Mouse (Mus musculus): ENCODE measurements at regions not wholly inside any gene's neighbourhood (a gene's known extent, or its start where the extent isn't known, plus 50 kb on each side); places are given as distances from the start of the nearest gene placed in this dataset.

DNA sequence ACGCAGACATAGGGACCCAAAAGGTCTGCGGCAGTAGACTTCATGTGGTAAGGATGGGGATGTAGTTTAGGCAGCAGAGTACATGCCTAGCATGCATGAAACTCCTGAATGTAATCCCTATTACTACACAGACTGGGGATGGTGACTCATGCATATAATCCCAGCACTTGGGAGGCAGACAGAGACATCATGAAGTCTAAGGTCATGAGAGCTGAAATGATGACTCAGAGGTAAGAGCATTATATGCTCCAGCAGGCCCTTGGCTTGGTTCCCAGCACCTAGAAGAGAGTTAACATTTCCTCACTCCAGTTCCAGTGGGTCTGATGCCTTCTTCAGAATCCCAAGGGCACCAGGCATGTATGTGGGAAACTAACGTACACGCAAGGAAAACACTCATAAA, 412.2 kb downstream of the 1810013L24Rik start:
- WGBS = 93% methylated on average over 4 of the region's 4 CpGs
- H3K27ac ChIP-seq (replicated peaks) = no peak overlapping the region
- H3K4me1 ChIP-seq = no peaks in the 10 kb centered on the region

GRCm38 (mm10) chr16:9247198-9247597, 417.3 kb downstream of the 1810013L24Rik start:
- Histone ChIP-seq H3K27ac (replicated peaks) (no peak overlapping the region), H3K36me3 (replicated peaks) (no peaks in the 10 kb centered on the region), H3K9me3 (no peaks in the 10 kb centered on the region), H3K27me3 (replicated peaks; ENCODE audit: low read depth, poor library complexity, severe bottlenecking) (no peaks in the 10 kb centered on the region), H3K4me1 (no peaks in the 10 kb centered on the region), H3K4me3 (no peak overlapping the region)
- no peak for DNase-seq (ENCODE audit: low spot score)
- WGBS = 58% methylated on average over 3 of the region's 3 CpGs

More for the DNA sequence above, 412.2 kb downstream of the 1810013L24Rik start:
- no peaks in the 10 kb centered on the region for H3K27me3 ChIP-seq (replicated peaks; ENCODE audit: low read depth, poor library complexity, severe bottlenecking)
- no peak for DNase-seq (ENCODE audit: low spot score)
- no peak overlapping the region for H3K4me3 ChIP-seq
- H3K36me3 ChIP-seq (replicated peaks) = no peaks in the 10 kb centered on the region
- H3K9me3 ChIP-seq = 0 out of 2 replicates have a peak, but pooled peaks cover 6% of the 10 kb centered on the region

GRCm38 (mm10) chr16:9253054-9253453, 423.2 kb downstream of the 1810013L24Rik start:
- no peak overlapping the region for H3K27ac ChIP-seq (replicated peaks)
- no peak for DNase-seq (ENCODE audit: low spot score)
- H3K36me3 ChIP-seq (replicated peaks) = no peaks in the 10 kb centered on the region
- WGBS = 85% methylated on average over 1 of the region's 1 CpGs
- H3K9me3 ChIP-seq = no peaks in the 10 kb centered on the region
- no peaks in the 10 kb centered on the region for H3K27me3 ChIP-seq (replicated peaks; ENCODE audit: low read depth, poor library complexity, severe bottlenecking)
- no peaks in the 10 kb centered on the region for H3K4me1 ChIP-seq
- H3K4me3 ChIP-seq = no peak overlapping the region

DNA sequence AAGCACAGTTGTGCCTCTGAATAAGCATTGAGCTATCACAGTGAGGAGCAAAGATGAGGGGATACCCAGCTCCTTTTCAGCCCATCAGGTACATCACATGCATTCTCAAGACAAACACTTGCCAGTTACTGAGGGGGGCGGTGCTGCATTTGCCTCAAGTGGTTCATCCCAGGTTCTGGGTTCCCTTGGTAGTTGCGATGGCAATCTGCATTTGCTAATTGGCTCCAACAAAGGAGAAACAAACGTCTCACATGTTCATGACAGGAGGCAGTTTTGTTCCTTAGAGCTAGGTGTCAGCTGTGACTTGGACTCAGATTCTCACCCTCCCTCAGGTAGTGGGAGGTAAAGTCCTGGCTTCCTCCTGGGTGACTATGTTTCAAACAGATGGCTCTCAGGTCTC, 425.5 kb downstream of the 1810013L24Rik start:
- H3K4me3 ChIP-seq = no peak overlapping the region
- 60% methylated on average over 3 of the region's 3 CpGs for WGBS
- H3K36me3 ChIP-seq (replicated peaks) = no peaks in the 10 kb centered on the region
- H3K9me3 ChIP-seq = no peaks in the 10 kb centered on the region
- no peak overlapping the region for H3K27ac ChIP-seq (replicated peaks)
- DNase-seq (ENCODE audit: low spot score) = no peak
- no peaks in the 10 kb centered on the region for H3K4me1 ChIP-seq
- no peaks in the 10 kb centered on the region for H3K27me3 ChIP-seq (replicated peaks; ENCODE audit: low read depth, poor library complexity, severe bottlenecking)

DNA sequence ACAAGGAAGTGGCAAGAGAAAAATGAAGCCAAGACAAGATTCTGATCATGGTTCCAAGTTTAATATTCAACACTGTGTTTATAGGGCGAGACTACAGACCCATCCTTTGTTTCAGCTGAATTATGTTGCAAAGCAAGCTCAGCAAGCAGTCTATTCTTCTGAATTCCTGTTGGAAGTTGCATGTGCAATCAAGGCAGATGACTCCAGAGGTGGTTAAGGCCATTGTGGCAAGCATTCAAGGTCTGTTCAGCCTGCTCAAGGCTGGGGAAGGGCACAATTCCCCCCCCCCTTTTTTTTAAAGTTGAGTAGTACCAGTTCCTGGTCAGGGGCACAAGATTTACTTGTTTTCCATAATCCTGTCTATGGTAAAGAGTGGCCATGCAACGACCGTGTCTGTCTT, 431.1 kb downstream of the 1810013L24Rik start:
- no peak overlapping the region for H3K4me3 ChIP-seq

DNA sequence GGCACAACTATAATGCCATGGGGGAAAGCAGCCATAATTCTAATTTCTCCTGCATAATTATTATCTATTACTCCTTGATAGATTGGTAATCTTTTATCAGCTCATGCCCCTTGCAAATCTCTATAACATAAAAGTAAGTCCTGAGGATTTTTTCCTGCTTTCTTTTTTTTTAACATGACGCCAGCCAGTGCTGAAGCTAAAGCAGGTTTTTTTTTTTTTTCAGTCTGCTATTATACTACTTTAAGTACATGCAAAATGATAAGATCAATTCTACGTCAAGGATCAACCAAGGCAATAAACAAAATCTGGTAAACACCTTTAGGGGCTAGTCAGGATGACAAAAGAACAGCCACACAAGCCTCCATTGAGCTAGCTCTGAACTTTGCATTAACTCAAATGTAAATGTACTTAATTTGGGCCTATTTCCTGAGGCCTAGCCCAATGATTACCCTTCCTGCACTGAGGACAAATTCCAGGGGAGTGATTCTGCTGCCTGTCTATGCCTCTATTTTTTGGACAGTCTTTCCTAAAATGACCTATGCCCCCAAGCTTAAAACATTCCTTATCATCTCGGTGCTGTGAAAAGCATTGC, 434.8 kb downstream of the 1810013L24Rik start:
- Histone ChIP-seq H3K36me3 (replicated peaks) (no peaks in the 10 kb centered on the region), H3K27me3 (replicated peaks; ENCODE audit: low read depth, poor library complexity, severe bottlenecking) (no peaks in the 10 kb centered on the region), H3K9me3 (no peaks in the 10 kb centered on the region), H3K4me1 (no peaks in the 10 kb centered on the region), H3K27ac (replicated peaks) (no peak overlapping the region), H3K4me3 (no peak overlapping the region)
- no peak for DNase-seq (ENCODE audit: low spot score)
- 25% methylated on average over 3 of the region's 3 CpGs for WGBS

More for the DNA sequence above, 431.1 kb downstream of the 1810013L24Rik start:
- Histone ChIP-seq H3K9me3 (no peaks in the 10 kb centered on the region), H3K27me3 (replicated peaks; ENCODE audit: low read depth, poor library complexity, severe bottlenecking) (no peaks in the 10 kb centered on the region), H3K4me1 (no peaks in the 10 kb centered on the region), H3K36me3 (replicated peaks) (no peaks in the 10 kb centered on the region), H3K27ac (replicated peaks) (no peak overlapping the region)
- no peak for DNase-seq (ENCODE audit: low spot score)
- WGBS = 80% methylated on average over 3 of the region's 3 CpGs

GRCm38 (mm10) chr16:9267204-9267603, 437.3 kb downstream of the 1810013L24Rik start:
- no peak for DNase-seq (ENCODE audit: low spot score)
- no peak overlapping the region for H3K4me3 ChIP-seq
- no peaks in the 10 kb centered on the region for H3K27me3 ChIP-seq (replicated peaks; ENCODE audit: low read depth, poor library complexity, severe bottlenecking)
- no peaks in the 10 kb centered on the region for H3K36me3 ChIP-seq (replicated peaks)
- no peaks in the 10 kb centered on the region for H3K9me3 ChIP-seq
- no peak overlapping the region for H3K27ac ChIP-seq (replicated peaks)
- H3K4me1 ChIP-seq = no peaks in the 10 kb centered on the region

DNA sequence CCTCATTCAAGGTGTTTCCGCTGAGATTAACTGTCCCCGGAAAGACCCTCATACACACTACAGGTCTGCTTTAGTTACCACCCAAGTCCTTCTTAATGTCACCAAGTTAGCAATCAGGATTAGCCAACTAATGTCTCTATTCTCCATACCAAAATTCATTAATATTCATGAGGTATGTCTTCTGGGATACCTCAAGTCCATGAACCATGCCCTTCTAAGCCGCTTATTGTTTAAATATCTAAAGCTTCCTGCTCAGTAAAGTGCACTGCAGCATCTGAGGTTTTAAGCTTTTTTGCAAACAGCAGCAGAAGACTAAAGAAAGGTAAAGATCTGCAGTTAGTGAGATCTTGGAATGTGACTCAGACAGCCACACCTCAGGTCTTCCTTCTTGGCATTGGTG, 440.2 kb downstream of the 1810013L24Rik start:
- Histone ChIP-seq H3K9me3 (no peaks in the 10 kb centered on the region), H3K36me3 (replicated peaks) (no peaks in the 10 kb centered on the region), H3K27me3 (replicated peaks; ENCODE audit: low read depth, poor library complexity, severe bottlenecking) (no peaks in the 10 kb centered on the region), H3K4me1 (no peaks in the 10 kb centered on the region), H3K4me3 (no peak overlapping the region), H3K27ac (replicated peaks) (no peak overlapping the region)
- DNase-seq (ENCODE audit: low spot score) = no peak
- WGBS = 84% methylated on average over 3 of the region's 3 CpGs

DNA sequence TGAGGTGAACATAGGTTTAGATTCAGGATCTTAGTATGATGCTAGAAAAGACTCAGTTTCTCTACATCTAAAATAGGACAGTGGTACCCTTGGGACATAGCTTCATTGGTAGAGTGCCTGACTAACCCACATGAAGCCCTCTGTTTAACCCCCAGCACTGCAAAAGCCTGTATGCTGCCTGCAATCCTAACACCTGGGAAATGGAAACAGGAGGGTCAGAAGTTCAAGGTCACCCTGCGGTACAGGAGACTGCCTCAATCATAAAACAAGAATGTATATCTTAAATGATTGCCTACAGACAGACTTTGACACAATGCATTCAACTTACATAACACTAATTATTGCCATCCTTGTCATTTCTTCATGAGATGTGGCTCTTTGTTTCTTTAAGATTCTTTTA, 440.8 kb downstream of the 1810013L24Rik start:
- 83% methylated on average over 1 of the region's 1 CpGs for WGBS
- DNase-seq (ENCODE audit: low spot score) = no peak
- Histone ChIP-seq H3K9me3 (no peaks in the 10 kb centered on the region), H3K27ac (replicated peaks) (no peak overlapping the region), H3K4me3 (no peak overlapping the region), H3K27me3 (replicated peaks; ENCODE audit: low read depth, poor library complexity, severe bottlenecking) (no peaks in the 10 kb centered on the region), H3K36me3 (replicated peaks) (no peaks in the 10 kb centered on the region), H3K4me1 (no peaks in the 10 kb centered on the region)

DNA sequence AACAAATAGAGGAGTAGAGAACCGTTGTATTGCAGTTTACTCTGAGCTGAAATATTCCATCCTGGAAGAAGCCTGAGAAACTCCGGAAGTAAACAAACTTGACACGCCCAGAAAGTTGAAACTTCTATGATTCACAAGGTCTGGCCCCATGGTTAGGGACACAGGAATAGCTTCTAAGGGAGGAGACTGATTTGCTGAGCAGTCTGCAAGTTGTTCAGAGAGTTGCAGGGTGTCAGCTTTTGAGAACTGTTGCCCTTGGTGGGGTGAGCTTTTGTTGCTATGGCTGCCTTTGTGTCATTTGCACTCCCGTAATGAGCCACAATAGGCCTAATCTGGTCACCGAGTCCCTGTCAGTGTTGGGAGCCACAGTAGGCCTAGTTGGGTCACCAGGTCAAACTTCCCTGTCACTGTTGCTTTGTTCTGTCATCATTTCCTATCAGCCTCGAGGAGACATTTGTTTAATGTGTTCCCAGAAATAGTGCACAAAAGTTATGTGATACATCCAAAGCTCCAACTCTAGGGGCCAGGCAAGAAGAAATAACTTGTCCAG, 443.9 kb downstream of the 1810013L24Rik start:
- Histone ChIP-seq H3K4me1 (no peaks in the 10 kb centered on the region), H3K27me3 (replicated peaks; ENCODE audit: low read depth, poor library complexity, severe bottlenecking) (no peaks in the 10 kb centered on the region), H3K27ac (replicated peaks) (no peak overlapping the region), H3K36me3 (replicated peaks) (no peaks in the 10 kb centered on the region), H3K4me3 (no peak overlapping the region), H3K9me3 (no peaks in the 10 kb centered on the region)
- no peak for DNase-seq (ENCODE audit: low spot score)
- WGBS = 63% methylated on average over 6 of the region's 6 CpGs

- Histone ChIP-seq H3K4me3 (no peak overlapping the region), H3K27me3 (replicated peaks; ENCODE audit: low read depth, poor library complexity, severe bottlenecking) (no peaks in the 10 kb centered on the region), H3K9me3 (no peaks in the 10 kb centered on the region), H3K27ac (replicated peaks) (no peak overlapping the region), H3K36me3 (replicated peaks) (no peaks in the 10 kb centered on the region), H3K4me1 (no peaks in the 10 kb centered on the region)
- no peak for DNase-seq (ENCODE audit: low spot score)
- WGBS = 80% methylated on average over 7 of the region's 7 CpGs
These were observed 444.7 kb downstream of the 1810013L24Rik start for GRCm38 (mm10) chr16:9274583-9275100.

GRCm38 (mm10) chr16:9275426-9275825, 445.5 kb downstream of the 1810013L24Rik start:
- Histone ChIP-seq H3K9me3 (no peaks in the 10 kb centered on the region), H3K4me3 (no peak overlapping the region), H3K27me3 (replicated peaks; ENCODE audit: low read depth, poor library complexity, severe bottlenecking) (no peaks in the 10 kb centered on the region), H3K27ac (replicated peaks) (no peak overlapping the region), H3K36me3 (replicated peaks) (no peaks in the 10 kb centered on the region), H3K4me1 (peaks cover 3% of the 10 kb centered on the region; the same call in 1 of the 2 replicates)
- 82% methylated on average over 4 of the region's 4 CpGs for WGBS
- DNase-seq (ENCODE audit: low spot score) = no peak

- 88% methylated on average over 1 of the region's 1 CpGs for WGBS
- peaks cover 7% of the 10 kb centered on the region for H3K4me1 ChIP-seq
- H3K4me3 ChIP-seq = no peak overlapping the region
- H3K9me3 ChIP-seq = no peaks in the 10 kb centered on the region
- DNase-seq (ENCODE audit: low spot score) = no peak
- H3K27me3 ChIP-seq (replicated peaks; ENCODE audit: low read depth, poor library complexity, severe bottlenecking) = no peaks in the 10 kb centered on the region
- no peaks in the 10 kb centered on the region for H3K36me3 ChIP-seq (replicated peaks)
- no peak overlapping the region for H3K27ac ChIP-seq (replicated peaks)
These were observed 447.2 kb downstream of the 1810013L24Rik start for GRCm38 (mm10) chr16:9277064-9277463.

All from embryonic facial prominence, embryonic 10.5 days (tissue).